Mouse (Mus musculus): ENCODE data around the gene Ormdl3.

Gene Ormdl3

GRCm38 (mm10) chr11:98550975-98551828, 36.0 kb downstream of the Ormdl3 start, which contains the start of gene Zpbp2:
Gene Zpbp2 (plus strand): TSS chr11:98551097.
- in situ Hi-C loops (cut with MboI): no loop called here

GRCm38 (mm10) chr11:98550311-98550974, 36.7 kb downstream of the Ormdl3 start:
- in situ Hi-C loops (cut with MboI): no loop called here

GRCm38 (mm10) chr11:98549363-98549762, 37.8 kb downstream of the Ormdl3 start:
- in situ Hi-C loops (cut with MboI): loop anchor here (5.0 kb wide), 1 partner anchor 87 kb away; no protein-coding TSS in a partner anchor

GRCm38 (mm10) chr11:98547308-98547693, 39.9 kb downstream of the Ormdl3 start:
- in situ Hi-C loops (cut with MboI): loop anchor here (5.0 kb wide), 1 partner anchor 85 kb away; no protein-coding TSS in a partner anchor

- in situ Hi-C loops (cut with MboI): loop anchor here (5.0 kb wide), 1 partner anchor 84 kb away; no protein-coding TSS in a partner anchor
Observed at GRCm38 (mm10) chr11:98546529-98547307, 40.5 kb downstream of the Ormdl3 start.

GRCm38 (mm10) chr11:98545711-98546231, 41.4 kb downstream of the Ormdl3 start, which contains the start of gene Ikzf3:
Gene Ikzf3 (minus strand): TSS chr11:98546031.
- in situ Hi-C loops (cut with MboI): loop anchor here (5.0 kb wide), 1 partner anchor 83 kb away; no protein-coding TSS in a partner anchor

- in situ Hi-C loops (cut with MboI): loop anchor here (5.0 kb wide), 1 partner anchor 83 kb away; no protein-coding TSS in a partner anchor
Observed at GRCm38 (mm10) chr11:98544890-98545677, 42.1 kb downstream of the Ormdl3 start.

GRCm38 (mm10) chr11:98543414-98543813, 43.8 kb downstream of the Ormdl3 start:
- in situ Hi-C loops (cut with MboI): no loop called here

GRCm38 (mm10) chr11:98542553-98542952, 44.6 kb downstream of the Ormdl3 start:
- in situ Hi-C loops (cut with MboI): no loop called here

GRCm38 (mm10) chr11:98540319-98540718, 46.8 kb downstream of the Ormdl3 start:
- in situ Hi-C loops (cut with MboI): no loop called here

- in situ Hi-C loops (cut with MboI): no loop called here
Observed at GRCm38 (mm10) chr11:98537480-98538034, 49.6 kb downstream of the Ormdl3 start.
